Mouse (Mus musculus): Measurements from ENCODE around the gene Zzz3.

Gene Zzz3

GRCm38 (mm10) chr3:152497842-152498241, 102.6 kb downstream of the Zzz3 start:
- no peak for DNase-seq

GRCm38 (mm10) chr3:152498968-152499696, 103.9 kb downstream of the Zzz3 start:
- no peak for DNase-seq

DNA sequence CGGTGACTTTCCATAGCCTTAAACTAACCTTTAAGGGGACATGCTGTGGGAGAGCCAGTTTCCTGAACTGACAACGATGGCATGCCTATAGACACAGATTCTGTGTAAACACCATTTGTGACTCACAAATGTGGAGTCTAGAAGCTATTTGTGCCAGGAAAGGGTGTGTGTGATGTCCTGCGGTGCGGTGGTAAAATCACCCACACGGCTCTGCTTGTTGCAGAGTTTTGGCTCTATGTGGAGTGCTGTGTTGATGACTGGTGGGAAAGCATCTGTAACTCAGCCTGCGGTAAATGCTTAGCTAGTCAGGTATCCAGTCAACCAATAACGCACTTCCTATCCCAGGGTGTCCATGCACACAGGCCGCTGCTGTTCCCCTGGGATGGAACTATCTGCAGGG, 112.6 kb downstream of the Zzz3 start:
- DNase-seq = no peak

DNA sequence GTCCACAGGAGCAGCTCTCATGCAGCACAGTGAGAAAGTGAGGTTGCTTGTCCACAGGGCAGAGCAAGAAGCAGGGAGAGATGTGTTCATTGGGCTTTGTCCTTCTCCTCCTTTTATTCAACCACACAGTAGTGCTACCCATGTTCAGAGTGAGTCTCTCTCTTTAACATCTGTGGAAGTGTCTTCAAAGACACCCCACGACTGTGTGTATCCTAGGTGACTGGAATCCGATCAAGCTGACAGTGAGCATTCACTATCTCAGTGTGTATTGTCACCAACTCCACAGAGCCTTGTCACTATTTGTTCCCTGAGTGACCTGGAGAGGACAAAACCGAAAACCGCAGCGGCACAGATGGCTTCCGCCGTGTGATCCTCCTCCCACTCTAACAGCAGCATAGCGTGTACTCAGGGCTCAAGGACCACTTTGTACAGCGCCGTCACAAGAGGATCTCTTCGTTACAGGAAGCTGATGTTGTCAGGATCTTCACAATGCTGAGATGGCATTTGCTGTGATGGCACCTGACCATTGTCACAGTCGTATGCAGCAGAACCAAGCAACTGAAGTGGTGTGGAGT, 113.2 kb downstream of the Zzz3 start:
- no peak for DNase-seq

DNA sequence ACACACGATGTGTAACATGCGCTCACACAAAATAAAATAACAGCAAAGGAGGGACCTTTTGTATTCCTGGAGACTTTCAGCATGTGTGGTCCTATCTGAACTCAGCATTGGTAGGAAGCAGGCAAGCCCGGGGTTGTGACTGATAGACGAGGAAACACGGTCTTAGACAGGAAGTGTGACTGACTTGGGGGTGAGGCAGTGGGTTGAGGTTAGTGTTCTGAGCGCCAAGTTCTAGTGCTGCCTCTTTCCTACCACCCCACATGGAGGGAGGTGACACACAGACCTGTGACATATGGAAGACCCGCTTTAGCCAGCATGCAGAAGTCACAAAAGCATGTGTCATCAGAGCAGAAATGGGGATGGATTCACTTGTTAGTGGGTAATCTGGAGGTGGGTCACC, 114.0 kb downstream of the Zzz3 start:
- no peak for DNase-seq
